Mouse (Mus musculus): ENCODE results near the gene Gm10277. TPM values are rescaled to one million over a fixed set of nuclear protein-coding genes. Genes with fewer than 3 reads are reported as not detected.

The Gm10277 gene
- polyA plus RNA-seq (2015; fragmentation: Nextera tagmentation; extraction: Ambion mirVana): 2.4 and 2.5 TPM in 2 replicates

DNA sequence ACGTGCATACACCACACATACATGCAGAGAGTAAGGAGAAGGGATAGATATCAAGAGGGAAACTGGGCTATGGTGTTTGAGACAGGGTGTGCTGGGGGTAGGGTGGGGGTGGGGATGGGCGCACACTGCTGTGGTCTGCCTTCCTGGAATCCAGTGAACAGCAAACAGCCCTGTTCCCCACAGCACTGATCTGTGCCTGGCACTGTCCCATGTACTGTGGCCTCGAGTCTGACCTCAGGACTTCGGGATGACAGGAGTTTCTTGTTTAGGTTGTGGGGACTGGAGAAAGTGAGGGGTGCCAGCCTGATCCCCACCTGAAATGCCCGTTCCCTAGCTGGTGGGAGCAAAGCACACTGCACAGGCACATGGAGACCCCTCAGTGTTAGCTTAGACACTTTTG is at the start of gene Gm10277:
Gene Gm10277 (minus strand): TSS at position 41 of the 400 bp plus-strand sequence.
- H3K4me2 ChIP-seq (replicated peaks): no peak within 1 kb of the TSS
- peak within 1 kb of the TSS; percentile 46 for H3K27ac ChIP-seq (replicated peaks)
- H3K4me3 ChIP-seq: no peak within 1 kb of the TSS

DNA sequence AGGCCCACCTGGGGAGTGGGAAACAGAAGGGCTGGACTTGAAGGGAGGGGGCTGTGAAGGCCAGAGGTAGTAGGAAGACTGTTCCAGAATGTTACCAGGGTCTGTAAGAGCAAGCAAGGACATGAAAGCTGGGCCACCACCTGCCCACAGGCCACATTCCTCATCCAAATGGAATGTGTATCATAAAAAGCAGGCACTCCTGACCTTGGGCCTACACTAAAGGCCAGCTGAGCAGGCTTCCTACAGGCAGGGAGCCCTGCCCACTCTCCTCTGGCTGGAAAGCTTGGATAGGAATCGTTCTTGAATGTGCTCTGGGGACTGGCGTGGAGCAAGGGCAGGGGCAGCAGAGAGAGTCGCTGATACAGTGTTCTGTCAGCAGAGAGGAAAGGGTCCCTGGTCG is 49.2 kb upstream of the Gm10277 start:
- Histone ChIP-seq H3K36me3 (peaks cover 36% of the 10 kb centered on the region), H3K4me2 (replicated peaks) (no peak overlapping the region), H3K27me3 (no peaks in the 10 kb centered on the region), H3K27ac (replicated peaks) (no peak overlapping the region; the same call in 1 of the 2 replicates), H3K4me3 (no peak overlapping the region), H3K4me1 (peaks cover 10% of the 10 kb centered on the region), H3K9ac (replicated peaks) (no peak overlapping the region), H3K9me3 (no peaks in the 10 kb centered on the region)
- WGBS: 82% methylated on average over 4 of the region's 4 CpGs
- ATAC-seq (replicated peaks): no peak

More for the DNA sequence above, at the start of gene Gm10277:
- ATAC-seq (replicated peaks): no peak
- Histone ChIP-seq H3K36me3 (no peaks in the 10 kb centered on the region), H3K9ac (replicated peaks) (no peak within 1 kb of the TSS), H3K4me1 (peaks cover 72% of the 10 kb centered on the region), H3K9me3 (no peaks in the 10 kb centered on the region), H3K27me3 (no peaks in the 10 kb centered on the region)
- 80% methylated on average over 5 of the region's 5 CpGs for WGBS

DNA sequence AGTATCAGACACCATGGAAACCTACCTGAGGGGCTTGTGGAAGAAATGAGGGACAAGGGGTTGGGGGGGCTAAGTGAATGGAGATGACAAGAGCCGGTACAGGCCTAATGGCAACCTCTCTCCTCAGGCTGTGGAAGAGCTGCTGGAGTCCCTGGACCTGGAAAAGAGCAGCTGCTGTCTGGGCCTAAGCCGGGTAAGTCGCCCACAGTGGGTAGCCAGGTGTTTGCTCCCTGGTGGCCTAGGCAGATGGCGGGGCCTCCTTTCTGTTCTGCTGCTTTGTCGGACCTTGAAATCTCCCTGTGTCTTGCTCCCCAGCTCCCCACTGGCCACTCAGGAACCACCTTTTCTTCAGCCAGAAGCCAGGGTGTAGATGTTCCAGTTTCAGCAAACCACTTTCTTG is 48.7 kb upstream of the Gm10277 start:
- H3K4me1 ChIP-seq: peaks cover 10% of the 10 kb centered on the region
- H3K27me3 ChIP-seq: no peaks in the 10 kb centered on the region
- peaks cover 31% of the 10 kb centered on the region for H3K36me3 ChIP-seq
- no peak for ATAC-seq (replicated peaks)
- no peaks in the 10 kb centered on the region for H3K9me3 ChIP-seq
- H3K4me3 ChIP-seq: no peak overlapping the region
- H3K27ac ChIP-seq (replicated peaks): no peak overlapping the region
- 74% methylated on average over 5 of the region's 5 CpGs for WGBS
- no peak overlapping the region for H3K4me2 ChIP-seq (replicated peaks)
- H3K9ac ChIP-seq (replicated peaks): no peak overlapping the region

DNA sequence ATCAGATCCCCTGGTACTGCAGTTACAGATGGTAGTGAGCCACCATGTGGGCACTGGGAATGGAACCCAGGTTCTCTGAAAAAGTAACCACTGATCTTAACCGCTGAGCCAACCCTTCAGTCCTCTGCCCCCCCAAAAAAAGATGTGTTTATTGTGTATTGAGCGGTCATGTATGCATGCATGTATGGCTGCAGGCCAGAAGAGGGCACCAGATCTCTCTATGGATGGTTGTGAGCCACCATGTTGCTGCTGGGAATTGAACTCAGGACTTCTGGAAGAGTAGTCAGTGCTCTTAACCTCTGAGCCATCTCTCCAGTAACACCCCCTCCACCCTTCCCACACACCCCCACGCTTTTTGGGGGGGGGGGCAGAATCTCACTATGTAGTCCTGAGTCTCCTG is 47.6 kb upstream of the Gm10277 start:
- 75% methylated on average over 3 of the region's 3 CpGs for WGBS
- Histone ChIP-seq H3K4me1 (peaks cover 20% of the 10 kb centered on the region), H3K27ac (replicated peaks) (no peak overlapping the region), H3K9ac (replicated peaks) (no peak overlapping the region), H3K27me3 (no peaks in the 10 kb centered on the region), H3K4me2 (replicated peaks) (no peak overlapping the region), H3K36me3 (peaks cover 30% of the 10 kb centered on the region), H3K4me3 (no peak overlapping the region), H3K9me3 (no peaks in the 10 kb centered on the region)
- ATAC-seq (replicated peaks): no peak

DNA sequence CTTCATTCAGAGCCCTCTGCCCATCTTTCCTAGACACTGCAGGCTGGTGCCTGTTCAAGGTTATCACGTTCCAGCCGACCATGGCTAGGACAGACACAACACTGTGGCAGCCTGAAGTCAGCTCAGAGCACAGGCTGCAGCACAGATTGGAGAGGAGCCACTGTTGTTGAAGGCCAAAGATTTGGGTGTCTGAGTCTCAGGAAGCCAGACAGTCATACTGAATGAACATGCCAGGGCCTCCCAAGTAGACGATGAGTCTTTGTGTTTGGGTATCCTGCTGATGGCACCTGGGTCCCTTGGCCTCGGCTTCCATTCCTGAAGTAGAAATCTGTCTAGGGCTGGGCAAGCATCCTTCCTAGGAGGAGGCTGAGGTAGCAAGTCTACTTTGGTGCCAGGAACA is 45.0 kb upstream of the Gm10277 start:
- Histone ChIP-seq H3K9me3 (no peaks in the 10 kb centered on the region), H3K27ac (replicated peaks) (0 out of 2 replicates have a peak overlapping the region, but pooled peaks have one; percentile 13), H3K36me3 (peaks cover 34% of the 10 kb centered on the region), H3K4me1 (peaks cover 29% of the 10 kb centered on the region), H3K27me3 (no peaks in the 10 kb centered on the region), H3K4me3 (no peak overlapping the region), H3K9ac (replicated peaks) (no peak overlapping the region), H3K4me2 (replicated peaks) (no peak overlapping the region)
- WGBS: 73% methylated on average over 4 of the region's 4 CpGs
- ATAC-seq (replicated peaks): no peak

DNA sequence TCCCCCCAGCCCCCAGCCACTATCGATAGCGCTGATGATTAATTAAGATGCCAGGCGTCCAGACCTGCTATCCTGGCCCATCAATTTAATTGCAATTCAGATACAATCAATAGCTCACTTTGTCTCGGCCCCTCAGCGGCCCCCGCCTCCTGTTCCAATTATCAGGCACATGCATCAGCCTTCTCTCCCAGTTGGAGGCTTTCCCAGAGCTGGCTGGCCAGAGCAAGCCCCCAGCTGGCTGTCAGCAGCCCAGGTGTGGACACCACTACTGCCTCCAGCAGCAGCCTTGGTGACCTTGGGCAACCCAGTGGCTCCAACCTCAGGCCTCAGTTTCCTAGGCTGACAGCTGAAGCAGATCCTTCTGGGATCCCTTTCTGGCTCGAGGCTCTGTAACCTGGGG is 43.3 kb upstream of the Gm10277 start:
- no peak for ATAC-seq (replicated peaks)
- Histone ChIP-seq H3K4me2 (replicated peaks) (no peak overlapping the region), H3K4me3 (no peak overlapping the region), H3K4me1 (peaks cover 44% of the 10 kb centered on the region), H3K27ac (replicated peaks) (peak overlapping the region; percentile 56), H3K9me3 (no peaks in the 10 kb centered on the region), H3K27me3 (no peaks in the 10 kb centered on the region), H3K9ac (replicated peaks) (no peak overlapping the region; the same call in 1 of the 2 replicates), H3K36me3 (peaks cover 30% of the 10 kb centered on the region)
- 12% methylated on average over 7 of the region's 7 CpGs for WGBS

DNA sequence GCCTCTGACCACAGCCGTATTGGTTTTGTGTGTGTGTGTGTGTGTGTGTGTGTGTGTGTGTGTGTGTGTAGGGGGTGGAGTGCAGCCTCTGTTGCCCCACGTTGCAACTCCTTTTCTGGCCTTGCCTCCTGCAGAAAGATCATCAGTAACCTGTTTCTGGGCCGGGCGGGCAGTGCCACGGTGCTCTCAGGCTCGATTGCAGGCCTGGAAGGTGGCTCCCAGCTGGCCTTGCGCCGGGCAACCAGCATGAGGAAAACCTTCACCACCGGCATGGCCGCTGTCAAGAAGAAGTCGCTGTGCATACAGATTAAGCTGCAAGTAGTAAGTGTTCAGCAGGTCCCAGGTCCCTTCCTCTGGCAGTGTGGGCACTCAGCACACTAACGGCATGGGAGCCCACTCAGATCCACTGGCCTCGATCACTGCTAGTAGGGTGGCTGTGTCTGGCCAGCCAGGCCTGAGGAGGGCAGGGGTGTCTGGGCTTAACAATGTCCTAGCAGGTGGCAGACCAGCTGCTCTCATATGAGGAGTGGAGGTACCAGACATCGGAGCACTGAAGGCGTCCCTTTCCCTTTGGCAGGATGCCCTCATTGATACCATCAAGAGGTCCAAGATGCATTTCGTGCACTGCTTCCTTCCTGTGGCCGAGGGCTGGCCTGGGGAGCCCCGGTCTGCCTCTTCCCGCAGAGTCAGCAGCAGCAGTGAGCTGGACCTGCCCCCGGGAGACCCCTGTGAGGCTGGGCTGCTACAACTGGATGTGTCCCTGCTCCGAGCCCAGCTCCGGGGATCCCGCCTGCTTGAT is 41.7 kb upstream of the Gm10277 start:
- no peak overlapping the region for H3K4me2 ChIP-seq (replicated peaks)
- no peaks in the 10 kb centered on the region; the same call in 1 of the 2 replicates for H3K27me3 ChIP-seq
- 0 out of 2 replicates have a peak overlapping the region, but pooled peaks have one; percentile 4 for H3K27ac ChIP-seq (replicated peaks)
- peaks cover 44% of the 10 kb centered on the region for H3K4me1 ChIP-seq
- H3K36me3 ChIP-seq: peaks cover 30% of the 10 kb centered on the region
- ATAC-seq (replicated peaks): 0 out of 2 replicates have a peak, but pooled peaks have one; percentile 17
- H3K9me3 ChIP-seq: no peaks in the 10 kb centered on the region
- no peak overlapping the region for H3K4me3 ChIP-seq
- H3K9ac ChIP-seq (replicated peaks): no peak overlapping the region
- 64% methylated on average over 23 of the region's 23 CpGs for WGBS

DNA sequence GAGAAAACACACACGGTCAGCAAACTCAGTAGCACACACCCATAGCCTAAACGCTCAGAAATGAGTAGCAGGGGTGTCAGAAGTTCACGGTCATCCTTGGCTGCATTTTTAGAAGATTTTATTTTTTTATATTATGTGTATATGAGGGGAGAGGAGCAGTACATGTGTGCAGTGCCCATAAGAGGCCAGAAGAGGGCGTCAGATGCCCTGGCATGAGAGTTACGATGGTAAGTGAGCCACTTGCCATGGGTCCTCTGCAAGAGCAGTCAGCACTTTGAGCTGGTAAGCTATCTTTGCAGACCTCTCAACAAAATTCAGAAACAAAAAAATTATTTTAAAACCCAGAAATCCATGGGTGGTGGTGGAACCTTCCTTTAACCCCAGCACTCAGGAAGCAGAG is 40.6 kb upstream of the Gm10277 start:
- no peak overlapping the region for H3K27ac ChIP-seq (replicated peaks)
- peaks cover 38% of the 10 kb centered on the region for H3K36me3 ChIP-seq
- H3K27me3 ChIP-seq: no peaks in the 10 kb centered on the region; the same call in 1 of the 2 replicates
- no peak overlapping the region for H3K4me3 ChIP-seq
- no peak overlapping the region for H3K4me2 ChIP-seq (replicated peaks)
- no peaks in the 10 kb centered on the region for H3K9me3 ChIP-seq
- H3K9ac ChIP-seq (replicated peaks): no peak overlapping the region
- ATAC-seq (replicated peaks): no peak
- 89% methylated on average over 5 of the region's 5 CpGs for WGBS
- H3K4me1 ChIP-seq: peaks cover 44% of the 10 kb centered on the region

DNA sequence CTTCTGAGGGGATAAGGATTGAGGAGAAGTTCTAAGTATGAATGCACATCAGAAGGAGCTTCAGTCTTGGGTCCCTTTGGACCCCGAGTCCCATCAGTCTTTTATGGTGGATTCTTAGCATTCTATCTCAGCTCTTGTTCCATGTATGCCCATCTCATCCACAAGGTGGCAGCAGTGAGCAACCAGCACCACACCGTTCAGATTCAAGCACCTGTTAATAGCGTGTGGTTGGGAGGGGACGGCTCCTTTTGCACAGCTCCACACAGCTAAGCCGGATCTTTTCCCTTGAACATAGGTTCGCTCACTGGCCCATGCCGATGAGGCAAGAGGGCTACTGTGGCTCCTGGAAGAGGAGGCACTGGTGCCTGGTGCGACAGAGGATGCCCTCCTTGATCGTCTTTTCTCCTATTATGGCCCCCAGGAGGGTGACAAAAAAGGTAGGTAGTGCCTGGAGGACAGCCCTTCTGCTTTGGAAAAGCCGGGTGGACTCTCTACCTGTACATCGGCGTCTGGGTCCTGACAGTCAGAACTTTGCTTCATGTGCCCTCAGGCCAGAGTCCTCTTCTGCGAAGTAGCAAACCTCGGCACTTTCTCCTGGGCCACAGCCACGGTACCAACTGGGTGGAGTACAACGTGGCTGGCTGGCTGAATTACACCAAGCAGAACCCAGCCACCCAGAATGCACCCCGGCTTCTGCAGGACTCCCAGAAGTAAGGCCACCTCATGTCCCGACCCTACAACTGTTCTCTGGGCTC is 39.9 kb upstream of the Gm10277 start:
- Histone ChIP-seq H3K4me3 (no peak overlapping the region), H3K4me1 (peaks cover 44% of the 10 kb centered on the region), H3K27me3 (no peaks in the 10 kb centered on the region; the same call in 1 of the 2 replicates), H3K9ac (replicated peaks) (no peak overlapping the region; the same call in 1 of the 2 replicates), H3K36me3 (peaks cover 31% of the 10 kb centered on the region), H3K9me3 (no peaks in the 10 kb centered on the region), H3K27ac (replicated peaks) (peak overlapping the region; percentile 74), H3K4me2 (replicated peaks) (no peak overlapping the region)
- 49% methylated on average over 18 of the region's 18 CpGs for WGBS
- ATAC-seq (replicated peaks): peak; percentile 55

DNA sequence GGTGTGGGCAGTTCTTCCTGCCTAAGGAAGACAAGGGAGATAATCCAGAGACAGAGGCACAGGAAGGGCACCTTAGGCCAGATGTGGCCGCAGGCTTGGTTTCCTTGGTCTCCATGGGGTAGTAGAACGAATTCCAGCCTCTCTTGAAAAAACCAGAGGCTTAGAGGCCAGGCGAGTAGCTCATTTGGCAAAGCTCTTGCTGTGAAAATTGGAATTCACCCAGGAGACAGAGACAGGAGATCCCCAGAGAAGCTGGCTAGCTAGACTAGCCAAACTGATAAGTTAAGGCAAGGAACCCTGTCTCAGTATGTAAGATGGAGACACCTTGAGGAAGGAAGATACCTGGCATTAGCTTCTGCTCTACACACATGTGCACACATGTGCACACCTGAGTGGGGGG is 38.8 kb upstream of the Gm10277 start:
- H3K27ac ChIP-seq (replicated peaks): peak overlapping the region; percentile 74
- H3K36me3 ChIP-seq: peaks cover 28% of the 10 kb centered on the region
- ATAC-seq (replicated peaks): no peak
- no peak overlapping the region for H3K4me2 ChIP-seq (replicated peaks)
- H3K4me3 ChIP-seq: no peak overlapping the region
- no peaks in the 10 kb centered on the region for H3K9me3 ChIP-seq
- WGBS: 33% methylated on average over 3 of the region's 3 CpGs
- peak overlapping the region; percentile 26; the same call in 1 of the 2 replicates for H3K9ac ChIP-seq (replicated peaks)
- H3K27me3 ChIP-seq: no peaks in the 10 kb centered on the region; the same call in 1 of the 2 replicates
- peaks cover 43% of the 10 kb centered on the region for H3K4me1 ChIP-seq

DNA sequence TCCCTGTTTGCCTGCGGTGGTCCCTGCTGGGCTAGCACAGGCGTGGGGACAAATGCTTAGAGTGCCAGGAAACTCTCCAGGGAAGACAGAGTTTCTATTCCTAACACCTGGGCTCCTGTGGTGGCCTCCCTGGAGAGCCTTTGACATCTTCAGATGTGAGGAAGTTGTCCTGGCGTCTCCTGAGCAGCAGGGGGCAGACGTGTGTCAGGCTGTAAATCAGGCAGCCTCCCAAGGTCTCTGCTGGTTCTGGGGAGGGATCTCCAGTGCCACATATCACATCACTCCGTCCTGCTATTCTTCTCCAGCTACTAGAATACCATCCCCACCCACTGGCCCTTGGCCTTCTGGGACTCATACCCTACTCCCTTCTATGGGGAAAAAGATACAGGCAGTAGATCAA is 38.3 kb upstream of the Gm10277 start:
- WGBS: 2% methylated on average over 5 of the region's 5 CpGs
- Histone ChIP-seq H3K4me1 (peaks cover 40% of the 10 kb centered on the region), H3K4me3 (no peak overlapping the region), H3K27me3 (no peaks in the 10 kb centered on the region; the same call in 1 of the 2 replicates), H3K9me3 (no peaks in the 10 kb centered on the region), H3K4me2 (replicated peaks) (no peak overlapping the region), H3K9ac (replicated peaks) (peak overlapping the region; percentile 26; the same call in 1 of the 2 replicates), H3K27ac (replicated peaks) (peak overlapping the region; percentile 74), H3K36me3 (peaks cover 33% of the 10 kb centered on the region)
- ATAC-seq (replicated peaks): no peak

DNA sequence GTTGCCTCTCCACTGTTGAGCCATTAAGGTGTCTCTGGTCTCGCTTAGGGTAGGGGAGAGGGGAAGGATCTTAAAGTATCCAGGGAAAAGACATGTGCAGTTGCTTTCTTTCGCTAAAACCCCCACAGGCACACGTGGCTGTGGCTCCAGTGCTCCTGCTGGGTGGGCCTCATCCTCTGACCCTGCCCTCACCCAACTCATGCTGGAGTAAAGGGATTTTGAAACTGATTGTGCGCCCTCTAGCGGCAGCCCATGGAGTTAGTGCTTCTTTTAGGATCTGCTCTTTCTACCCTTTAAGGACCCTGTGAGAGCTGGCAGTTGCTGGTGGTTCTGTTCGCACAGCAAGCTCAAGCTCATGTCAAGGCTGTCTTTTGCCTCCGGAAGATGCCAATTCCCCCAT is 35.2 kb upstream of the Gm10277 start:
- Histone ChIP-seq H3K27ac (replicated peaks) (no peak overlapping the region), H3K4me3 (no peak overlapping the region), H3K36me3 (peaks cover 53% of the 10 kb centered on the region), H3K9ac (replicated peaks) (no peak overlapping the region), H3K4me1 (peaks cover 20% of the 10 kb centered on the region), H3K4me2 (replicated peaks) (no peak overlapping the region), H3K9me3 (no peaks in the 10 kb centered on the region), H3K27me3 (no peaks in the 10 kb centered on the region; the same call in 1 of the 2 replicates)
- 14% methylated on average over 7 of the region's 7 CpGs for WGBS
- no peak for ATAC-seq (replicated peaks)
